Mouse (Mus musculus) heart, embryonic 12.5 days (tissue): Measurements from ENCODE around the gene Lyl1. TPM values are rescaled to one million over a fixed set of nuclear protein-coding genes. Genes with fewer than 3 reads are reported as not detected.

Source experiments
- ATAC-seq: fragments of 200-750 bp; cut with Nextera tagmentation; 2 replicates; pipeline ENCODE4 v1.8.0; 2017; ENCODE audit warnings: moderate TSS enrichment, moderate library complexity; ENCODE audit not compliant: insufficient number of reproducible peaks, low FRiP score
- H3K27ac ChIP-seq: fragments of 300-500 bp; sonication (generic); 2 replicates; pipeline ENCODE4 v1.5.1; 2016; ENCODE audit warnings: mild to moderate bottlenecking, moderate library complexity; ENCODE audit not compliant: poor library complexity, severe bottlenecking
- H3K27me3 ChIP-seq: fragments of 300-500 bp; sonication (generic); replicated peaks from 2 replicates; pipeline ENCODE4 v1.6.1; 2016; ENCODE audit warnings: mild to moderate bottlenecking, moderate library complexity
- H3K36me3 ChIP-seq: fragments of 300-500 bp; sonication (generic); 2 replicates; pipeline ENCODE4 v1.6.1; 2016; ENCODE audit warnings: mild to moderate bottlenecking, moderate library complexity
- H3K4me1 ChIP-seq: fragments of 300-500 bp; sonication (generic); replicated peaks from 2 replicates; pipeline ENCODE4 v1.6.1; 2016; ENCODE audit warnings: mild to moderate bottlenecking
- H3K4me2 ChIP-seq: fragments of 300-500 bp; sonication (generic); 2 replicates; pipeline ENCODE4 v1.6.1; 2016; ENCODE audit warnings: mild to moderate bottlenecking, moderate library complexity
- H3K4me3 ChIP-seq: fragments of 300-500 bp; sonication (generic); 2 replicates; pipeline ENCODE4 v1.5.1; 2016; ENCODE audit warnings: mild to moderate bottlenecking
- H3K9ac ChIP-seq: fragments of 300-500 bp; sonication (generic); 2 replicates; pipeline ENCODE4 v1.6.1; 2016; ENCODE audit warnings: mild to moderate bottlenecking, moderate library complexity
- H3K9me3 ChIP-seq: fragments of 300-500 bp; sonication (generic); replicated peaks from 2 replicates; pipeline ENCODE4 v1.6.1; 2016; ENCODE audit warnings: mild to moderate bottlenecking, moderate library complexity
- WGBS: fragments of 180-500 bp; shearing (Covaris S2); methylation state at CpG from one replicate; pipeline ENCODE4 v1.1.7; 2016; 5-methylcytosine and 5-hydroxymethylcytosine counted together
- polyA plus RNA-seq: library from polyadenylated mRNA; unstranded; fragments of >200 nt; fragmentation: Nextera tagmentation; extraction: Ambion mirVana; gene quantifications from 2 replicates; pipeline ENCODE4 v1.2.1, GENCODE M21; 2016

The Lyl1 gene
- polyA plus RNA-seq, 1 experiment from 2014 or later, result 19.7 TPM

GRCm38 (mm10) chr8:84725246-84725940, 24.1 kb downstream of the Lyl1 start:
- peak overlapping the region; percentile 63 for H3K4me2 ChIP-seq

GRCm38 (mm10) chr8:84725941-84726259, 24.6 kb downstream of the Lyl1 start:
- 21% methylated on average over 3 of the region's 3 CpGs for WGBS
- H3K4me2 ChIP-seq, result peak overlapping the region; percentile 63
- H3K4me3 ChIP-seq, result no peak overlapping the region

More at GRCm38 (mm10) chr8:84725246-84725940, 24.1 kb downstream of the Lyl1 start:
- peak overlapping the region; percentile 71 for H3K9ac ChIP-seq
- H3K9me3 ChIP-seq, result no peaks in the 10 kb centered on the region
- peaks cover 10% of the 10 kb centered on the region; the same call in 1 of the 2 replicates for H3K27me3 ChIP-seq
- WGBS, result 47% methylated on average over 10 of the region's 10 CpGs
- H3K4me1 ChIP-seq, result peaks cover 87% of the 10 kb centered on the region
- peaks cover 5% of the 10 kb centered on the region; the same call in 1 of the 2 replicates for H3K36me3 ChIP-seq
- ATAC-seq, result no peak
- H3K27ac ChIP-seq, result peak overlapping the region; percentile 78
- H3K4me3 ChIP-seq, result peak overlapping the region; percentile 3; the same call in 1 of the 2 replicates

GRCm38 (mm10) chr8:84728474-84728873, 27.2 kb downstream of the Lyl1 start:
- no peaks in the 10 kb centered on the region for H3K27me3 ChIP-seq
- no peak overlapping the region for H3K9ac ChIP-seq
- H3K27ac ChIP-seq, result 0 out of 2 replicates have a peak overlapping the region, but pooled peaks have one; percentile 3
- H3K4me3 ChIP-seq, result no peak overlapping the region
- H3K4me2 ChIP-seq, result no peak overlapping the region
- H3K9me3 ChIP-seq, result no peaks in the 10 kb centered on the region
- 76% methylated on average over 3 of the region's 3 CpGs for WGBS
- peaks cover 99% of the 10 kb centered on the region for H3K4me1 ChIP-seq
- no peaks in the 10 kb centered on the region for H3K36me3 ChIP-seq
- ATAC-seq, result no peak

More at GRCm38 (mm10) chr8:84725941-84726259, 24.6 kb downstream of the Lyl1 start:
- peaks cover 5% of the 10 kb centered on the region; the same call in 1 of the 2 replicates for H3K36me3 ChIP-seq
- no peaks in the 10 kb centered on the region for H3K9me3 ChIP-seq
- peak; percentile 6; the same call in 1 of the 2 replicates for ATAC-seq
- H3K27ac ChIP-seq, result peak overlapping the region; percentile 78
- H3K27me3 ChIP-seq, result peaks cover 5% of the 10 kb centered on the region; the same call in 1 of the 2 replicates
- peak overlapping the region; percentile 71; the same call in 1 of the 2 replicates for H3K9ac ChIP-seq
- peaks cover 92% of the 10 kb centered on the region for H3K4me1 ChIP-seq

- ATAC-seq, result no peak
- Histone ChIP-seq H3K9ac (0 out of 2 replicates have a peak overlapping the region, but pooled peaks have one; percentile 5), H3K4me3 (no peak overlapping the region), H3K27me3 (0 out of 2 replicates have a peak, but pooled peaks cover 3% of the 10 kb centered on the region), H3K4me1 (peaks cover 97% of the 10 kb centered on the region), H3K36me3 (no peaks in the 10 kb centered on the region), H3K4me2 (peak overlapping the region; percentile 35), H3K9me3 (no peaks in the 10 kb centered on the region), H3K27ac (peak overlapping the region; percentile 94)
- 79% methylated on average over 16 of the region's 16 CpGs for WGBS
These were observed 28.7 kb downstream of the Lyl1 start for GRCm38 (mm10) chr8:84729921-84730362.

GRCm38 (mm10) chr8:84730541-84731370, 29.5 kb downstream of the Lyl1 start:
- H3K4me1 ChIP-seq, result peaks cover 97% of the 10 kb centered on the region
- peak; percentile 91 for ATAC-seq
- WGBS, result 15% methylated on average over 9 of the region's 9 CpGs
- H3K9ac ChIP-seq, result peak overlapping the region; percentile 53
- peak overlapping the region; percentile 94 for H3K27ac ChIP-seq
- H3K4me3 ChIP-seq, result no peak overlapping the region
- peak overlapping the region; percentile 35 for H3K4me2 ChIP-seq
- no peaks in the 10 kb centered on the region for H3K9me3 ChIP-seq
- 0 out of 2 replicates have a peak, but pooled peaks cover 3% of the 10 kb centered on the region for H3K27me3 ChIP-seq
- no peaks in the 10 kb centered on the region for H3K36me3 ChIP-seq

GRCm38 (mm10) chr8:84731371-84732177, 30.3 kb downstream of the Lyl1 start:
- H3K4me2 ChIP-seq, result peak overlapping the region; percentile 35
- H3K9me3 ChIP-seq, result no peaks in the 10 kb centered on the region
- H3K4me3 ChIP-seq, result no peak overlapping the region
- 0 out of 2 replicates have a peak, but pooled peaks cover 3% of the 10 kb centered on the region for H3K27me3 ChIP-seq
- 60% methylated on average over 11 of the region's 11 CpGs for WGBS
- H3K27ac ChIP-seq, result peak overlapping the region; percentile 94
- H3K36me3 ChIP-seq, result no peaks in the 10 kb centered on the region
- peak overlapping the region; percentile 53 for H3K9ac ChIP-seq
- peaks cover 97% of the 10 kb centered on the region for H3K4me1 ChIP-seq
- no peak for ATAC-seq

GRCm38 (mm10) chr8:84732545-84732944, 31.3 kb downstream of the Lyl1 start:
- ATAC-seq, result no peak
- Histone ChIP-seq H3K9ac (no peak overlapping the region), H3K4me2 (peak overlapping the region; percentile 3; the same call in 1 of the 2 replicates), H3K27ac (peak overlapping the region; percentile 94), H3K4me3 (no peak overlapping the region), H3K9me3 (no peaks in the 10 kb centered on the region), H3K4me1 (peaks cover 88% of the 10 kb centered on the region), H3K36me3 (no peaks in the 10 kb centered on the region), H3K27me3 (0 out of 2 replicates have a peak, but pooled peaks cover 3% of the 10 kb centered on the region)
- WGBS, result 70% methylated on average over 5 of the region's 5 CpGs

GRCm38 (mm10) chr8:84732996-84733395, 31.7 kb downstream of the Lyl1 start:
- Histone ChIP-seq H3K9ac (0 out of 2 replicates have a peak overlapping the region, but pooled peaks have one; percentile 41), H3K36me3 (no peaks in the 10 kb centered on the region), H3K27me3 (0 out of 2 replicates have a peak, but pooled peaks cover 3% of the 10 kb centered on the region), H3K4me3 (no peak overlapping the region), H3K4me2 (peak overlapping the region; percentile 3; the same call in 1 of the 2 replicates), H3K27ac (peak overlapping the region; percentile 94), H3K4me1 (peaks cover 88% of the 10 kb centered on the region), H3K9me3 (no peaks in the 10 kb centered on the region)
- ATAC-seq, result no peak
- 38% methylated on average over 6 of the region's 6 CpGs for WGBS

GRCm38 (mm10) chr8:84733959-84734358, 32.7 kb downstream of the Lyl1 start:
- no peaks in the 10 kb centered on the region for H3K9me3 ChIP-seq
- 0 out of 2 replicates have a peak overlapping the region, but pooled peaks have one; percentile 4 for H3K9ac ChIP-seq
- no peak for ATAC-seq
- no peaks in the 10 kb centered on the region for H3K36me3 ChIP-seq
- no peak overlapping the region for H3K27ac ChIP-seq
- H3K4me2 ChIP-seq, result no peak overlapping the region
- H3K27me3 ChIP-seq, result peaks cover 11% of the 10 kb centered on the region; the same call in 1 of the 2 replicates
- H3K4me1 ChIP-seq, result peaks cover 88% of the 10 kb centered on the region
- WGBS, result 84% methylated on average over 6 of the region's 6 CpGs
- H3K4me3 ChIP-seq, result no peak overlapping the region

- Histone ChIP-seq H3K36me3 (no peaks in the 10 kb centered on the region), H3K27ac (no peak overlapping the region), H3K9ac (no peak overlapping the region), H3K27me3 (peaks cover 18% of the 10 kb centered on the region), H3K4me3 (no peak overlapping the region), H3K9me3 (no peaks in the 10 kb centered on the region), H3K4me2 (no peak overlapping the region), H3K4me1 (peaks cover 90% of the 10 kb centered on the region)
- WGBS, result 75% methylated on average over 2 of the region's 2 CpGs
- no peak for ATAC-seq
These were observed 33.4 kb downstream of the Lyl1 start for GRCm38 (mm10) chr8:84734680-84735079.
